ENCODE assay signal across 8 mouse cellular contexts in the genomic region with DNA sequence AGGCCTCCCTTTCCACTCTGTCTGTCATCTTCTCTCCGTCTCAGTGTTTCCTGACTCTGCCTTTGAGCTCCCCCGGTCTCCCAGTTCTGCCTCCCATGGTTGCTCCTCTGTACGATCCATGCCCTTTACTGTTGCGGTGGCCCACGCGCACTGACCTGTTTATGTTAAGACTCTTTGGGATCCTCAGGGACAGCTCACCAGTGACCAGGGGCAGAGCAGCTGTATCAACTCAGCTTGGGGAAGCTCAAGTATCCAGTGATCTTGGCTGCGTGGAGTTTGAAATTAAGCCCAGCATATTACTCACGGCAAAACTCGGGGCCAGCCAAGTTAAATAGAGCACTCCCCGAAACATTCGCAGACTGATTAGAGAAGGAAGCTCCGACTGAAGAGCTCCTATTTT.
DNase-seq lines count a peak whose midpoint lies in the region; ATAC-seq lines count a peak whose summit lies in the region.

No protein-coding gene starts in this region.

- intact Hi-C loops in heart, postnatal 10 days (cut with DNase I): no loop called here

- no peak overlapping the region for H3K4me3 ChIP-seq in lung, embryonic 15.5 days
- H3K4me3 ChIP-seq in forebrain, embryonic 16.5 days (replicated peaks; ENCODE audit: low read length): no peak overlapping the region

- ATAC-seq in lung, embryonic 15.5 days (ENCODE audit: borderline replicate concordance, extremely low read depth, low FRiP score, low TSS enrichment): peak; percentile 46; the same call in 1 of the 2 replicates
- ATAC-seq in forebrain, embryonic 16.5 days: no peak

- no peak overlapping the region for H3K9ac ChIP-seq in lung, embryonic 15.5 days
- no peak overlapping the region for H3K9ac ChIP-seq in forebrain, embryonic 16.5 days (replicated peaks; ENCODE audit: low read depth, low read length)

- no peak overlapping the region for H3K27ac ChIP-seq in lung, embryonic 15.5 days
- no peak overlapping the region for H3K27ac ChIP-seq in forebrain, embryonic 16.5 days (ENCODE audit: low read length)

- WGBS in lung, embryonic 15.5 days: 49% methylated on average over 12 of the region's 12 CpGs
- 88% methylated on average over 12 of the region's 12 CpGs for WGBS in forebrain, embryonic 16.5 days

- H3K9me3 ChIP-seq in lung, embryonic 15.5 days: no peaks in the 10 kb centered on the region
- H3K9me3 ChIP-seq in forebrain, embryonic 16.5 days (ENCODE audit: control insufficient read depth, low read length): no peaks in the 10 kb centered on the region

- no peak overlapping the region for H3K4me2 ChIP-seq in lung, embryonic 15.5 days
- no peak overlapping the region for H3K4me2 ChIP-seq in forebrain, embryonic 16.5 days (ENCODE audit: low read length)

- H3K36me3 ChIP-seq in lung, embryonic 15.5 days: no peaks in the 10 kb centered on the region
- no peaks in the 10 kb centered on the region for H3K36me3 ChIP-seq in forebrain, embryonic 16.5 days (ENCODE audit: control insufficient read depth, insufficient read depth)

- no peaks in the 10 kb centered on the region for H3K27me3 ChIP-seq in lung, embryonic 15.5 days
- no peaks in the 10 kb centered on the region for H3K27me3 ChIP-seq in forebrain, embryonic 16.5 days (replicated peaks; ENCODE audit: control insufficient read depth, insufficient read depth, low read length)

- DNase-seq in ovary, adult 18-20 months (ENCODE audit: low spot score): peak; percentile 52
- no peak for DNase-seq in ovary, postnatal 10 days (ENCODE audit: low spot score)
- DNase-seq in heart, postnatal 10 days: peak; percentile 78 to 83
- peak; percentile 70 for DNase-seq in urinary bladder, postnatal 14 days (ENCODE audit: low spot score)
- DNase-seq in retina, postnatal 1 day: no peak
- DNase-seq in layer of hippocampus, adult 11-12 months (ENCODE audit: low spot score): no peak

- peaks cover 10% of the 10 kb centered on the region; the same call in 1 of the 2 replicates for H3K4me1 ChIP-seq in lung, embryonic 15.5 days
- H3K4me1 ChIP-seq in forebrain, embryonic 16.5 days (replicated peaks; ENCODE audit: control insufficient read depth, insufficient read depth, low read length): no peaks in the 10 kb centered on the region

Comparison
In these comparisons a context has a peak if more than half of its experiments do, and no peak if none do; other contexts are left out.
1. DNase-seq: peak in ovary, adult 18-20 months (single experiment), heart, postnatal 10 days (2 of 2) and urinary bladder, postnatal 14 days (single experiment); none in ovary, postnatal 10 days (single experiment), retina, postnatal 1 day (single experiment) and layer of hippocampus, adult 11-12 months (single experiment).